Mouse (Mus musculus) ES-E14 (cell line): ENCODE data around the gene Aoc1.

Experiments
- HCFC1 ChIP-seq: IDR thresholded peaks from 2 replicates; pipeline ENCODE4 v1.6.1; 2012; ENCODE audit warnings: low read length, inconsistent platforms, borderline replicate concordance; ENCODE audit not compliant: insufficient read depth
- ZC3H11A ChIP-seq: IDR thresholded peaks from 2 replicates; pipeline ENCODE4 v1.6.1; 2012; ENCODE audit warnings: low read depth, mild to moderate bottlenecking, inconsistent platforms, low read length, borderline replicate concordance
- ZNF384 ChIP-seq: IDR thresholded peaks from 2 replicates; pipeline ENCODE4 v1.6.1; 2012; ENCODE audit warnings: low read depth, low read length, inconsistent platforms

GRCm38 (mm10) chr6:48830241-48830640 lies 42.5 kb upstream of the Aoc1 start:
- no peak for TF ChIP-seq ZNF384
- TF ChIP-seq ZC3H11A: no peak
- TF ChIP-seq HCFC1: no peak
